Mouse (Mus musculus) cerebellum, adult 11 months (tissue): ENCODE results near the gene Rgs6.

Experiments used
- DNase-seq: peaks from one replicate; pipeline ENCODE4 v3.0.0; 2022

The Rgs6 gene

GRCm38 (mm10) chr12:82987661-82988060 is 399.6 kb downstream of the Rgs6 start:
- DNase-seq: no peak

GRCm38 (mm10) chr12:82993905-82994304 is 405.8 kb downstream of the Rgs6 start:
- no peak for DNase-seq

- DNase-seq: no peak
Observed at GRCm38 (mm10) chr12:82996775-82997174, 408.7 kb downstream of the Rgs6 start.

GRCm38 (mm10) chr12:82998682-82999332 is 410.7 kb downstream of the Rgs6 start:
- DNase-seq: no peak

- no peak for DNase-seq
Observed at GRCm38 (mm10) chr12:82999333-83000032, 411.4 kb downstream of the Rgs6 start.

GRCm38 (mm10) chr12:83000033-83000570 is 412.0 kb downstream of the Rgs6 start:
- DNase-seq: no peak

GRCm38 (mm10) chr12:83000957-83001356 is 412.9 kb downstream of the Rgs6 start:
- no peak for DNase-seq

GRCm38 (mm10) chr12:83004014-83004682 is 416.1 kb downstream of the Rgs6 start:
- no peak for DNase-seq

- no peak for DNase-seq
Observed at GRCm38 (mm10) chr12:83011056-83011565, 423.0 kb downstream of the Rgs6 start.

- DNase-seq: no peak
Observed at GRCm38 (mm10) chr12:83013918-83014691, 426.0 kb downstream of the Rgs6 start.

GRCm38 (mm10) chr12:83014848-83015247 is 426.8 kb downstream of the Rgs6 start:
- no peak for DNase-seq

- no peak for DNase-seq
Observed at GRCm38 (mm10) chr12:83015366-83015765, 427.3 kb downstream of the Rgs6 start.

- no peak for DNase-seq
Observed at GRCm38 (mm10) chr12:83016486-83016885, 428.4 kb downstream of the Rgs6 start.

- DNase-seq: peak; percentile 71
Observed at GRCm38 (mm10) chr12:83018005-83018404, 429.9 kb downstream of the Rgs6 start.

- DNase-seq: no peak
Observed at GRCm38 (mm10) chr12:83026985-83027384, 438.9 kb downstream of the Rgs6 start.

GRCm38 (mm10) chr12:83033171-83033835 is 445.2 kb downstream of the Rgs6 start:
- DNase-seq: no peak

- DNase-seq: no peak
Observed at GRCm38 (mm10) chr12:83034859-83035569, 446.9 kb downstream of the Rgs6 start.

GRCm38 (mm10) chr12:83037798-83038560 is 449.9 kb downstream of the Rgs6 start:
- no peak for DNase-seq

- no peak for DNase-seq
Observed at GRCm38 (mm10) chr12:83038779-83039178, 450.7 kb downstream of the Rgs6 start.

GRCm38 (mm10) chr12:83039859-83040258 is 451.8 kb downstream of the Rgs6 start:
- DNase-seq: no peak
